Mouse (Mus musculus): Measurements from ENCODE around the gene 4930558C23Rik.
"Not testable (repeated sequence)": the region's sequence is repeated elsewhere in the genome, so short reads cannot be mapped to it uniquely, and the experiment has no call there.

Gene 4930558C23Rik

DNA sequence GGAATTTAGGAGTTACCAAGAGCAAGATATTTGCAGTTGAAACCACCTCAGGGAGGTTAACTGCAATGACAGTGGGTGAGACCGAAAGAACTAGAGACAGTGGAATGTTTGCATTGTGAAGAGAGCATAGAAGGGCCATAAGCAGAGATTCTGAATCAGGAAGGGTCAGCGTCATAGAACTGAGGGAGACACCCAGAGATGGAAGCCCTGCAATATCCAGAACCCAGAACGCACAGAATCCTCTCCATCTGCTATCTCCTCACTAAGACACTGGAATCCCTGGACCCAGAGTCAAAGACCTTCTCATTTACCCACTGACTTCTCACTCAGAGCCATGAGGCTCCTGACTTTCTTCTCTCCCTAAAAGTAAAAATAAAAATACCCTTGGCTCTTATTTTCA is at the start of gene 4930558C23Rik:
4930558C23Rik (minus strand) TSS at position 101 of the 400 bp plus-strand sequence.
- DNase-seq (ENCODE audit: extremely low read depth, insufficient read length, low spot score) = no peak

GRCm38 (mm10) chr3:95450915-95451314 is 48.3 kb upstream of the 4930558C23Rik start:
- DNase-seq (ENCODE audit: extremely low read depth, insufficient read length, low spot score) = no peak

DNA sequence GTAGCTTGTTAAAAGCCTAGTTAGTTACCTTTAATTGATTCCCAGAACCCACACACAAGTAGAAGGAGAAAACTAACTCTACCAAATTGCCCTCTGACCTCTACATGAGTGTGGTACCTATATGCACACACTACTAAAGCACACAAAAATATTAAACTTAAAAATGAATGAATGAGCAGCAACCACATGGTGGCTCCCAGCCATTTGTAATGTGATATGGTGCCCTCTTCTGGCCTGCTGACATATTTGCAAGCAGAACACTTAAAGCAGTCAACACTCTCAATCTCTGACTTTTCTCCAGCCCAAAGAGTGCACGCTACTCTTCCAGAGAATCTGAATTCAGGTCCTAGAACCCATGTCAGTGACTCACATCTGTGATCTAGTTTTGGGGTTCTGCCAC is 47.8 kb upstream of the 4930558C23Rik start:
- DNase-seq (ENCODE audit: extremely low read depth, insufficient read length, low spot score) = peak; percentile 44

GRCm38 (mm10) chr3:95445311-95445710 is 42.7 kb upstream of the 4930558C23Rik start:
- DNase-seq (ENCODE audit: extremely low read depth, insufficient read length, low spot score) = no peak

GRCm38 (mm10) chr3:95442406-95443117 is 39.9 kb upstream of the 4930558C23Rik start:
- DNase-seq (ENCODE audit: extremely low read depth, insufficient read length, low spot score) = no peak

DNA sequence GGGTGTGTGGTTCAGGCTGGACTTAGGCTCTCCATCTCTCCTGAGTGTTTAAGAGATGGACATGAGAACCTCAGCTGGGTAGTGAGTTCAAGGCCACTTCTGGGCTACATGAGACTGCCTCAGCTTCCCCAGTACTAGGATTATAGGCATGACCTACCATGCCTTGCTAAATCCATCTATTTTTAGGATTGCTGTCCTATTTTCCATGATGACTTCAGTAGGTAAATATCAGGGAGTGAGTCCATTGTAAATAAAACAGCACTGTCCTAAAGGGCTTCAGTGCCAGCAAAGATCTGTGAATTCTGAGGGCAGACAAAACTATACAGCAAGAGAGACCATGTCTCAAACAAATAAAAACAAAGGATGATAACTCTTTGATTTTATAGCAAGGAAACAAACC is 37.0 kb upstream of the 4930558C23Rik start:
- DNase-seq (ENCODE audit: extremely low read depth, insufficient read length, low spot score) = no peak

DNA sequence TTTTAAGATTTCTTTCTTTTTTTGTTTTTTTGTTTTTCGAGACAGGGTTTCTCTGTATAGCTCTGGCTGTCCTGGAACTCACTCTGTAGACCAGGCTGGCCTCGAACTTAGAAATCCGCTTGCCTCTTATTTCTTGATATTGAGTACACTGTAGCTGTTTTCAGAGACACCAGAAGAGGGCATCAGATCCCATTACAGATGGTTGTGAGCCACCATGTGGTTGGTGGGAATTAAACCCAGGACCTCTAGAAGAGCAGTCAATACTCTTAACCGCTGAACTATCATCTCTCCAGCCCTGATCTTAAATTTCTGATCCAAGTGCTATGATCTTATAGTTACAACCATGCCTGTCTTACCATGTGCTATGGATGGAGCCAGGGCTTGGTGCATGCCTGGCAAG is 36.0 kb upstream of the 4930558C23Rik start:
- not testable (repeated sequence) for DNase-seq (ENCODE audit: extremely low read depth, insufficient read length, low spot score)

- DNase-seq (ENCODE audit: extremely low read depth, insufficient read length, low spot score) = no peak
Observed at GRCm38 (mm10) chr3:95435561-95435960, 32.9 kb upstream of the 4930558C23Rik start.

DNA sequence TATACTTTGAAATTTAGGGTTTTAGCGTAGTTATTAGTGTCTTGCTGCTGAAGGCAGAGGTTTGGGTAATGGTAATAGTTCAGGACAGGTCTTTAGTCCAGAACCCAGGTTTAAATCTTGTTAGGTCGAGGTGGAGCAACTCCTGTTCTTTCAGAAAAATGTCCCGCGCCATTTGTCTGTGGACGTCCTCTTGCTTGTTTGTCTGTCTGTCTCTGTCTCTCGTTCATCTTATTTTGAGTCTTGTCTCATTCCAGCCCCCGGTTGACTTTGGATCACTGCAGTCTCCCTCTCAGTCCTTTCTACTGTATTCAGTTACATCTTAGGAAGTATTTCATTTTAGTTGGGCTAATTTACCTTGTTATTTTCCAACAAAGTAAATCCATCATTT is 32.3 kb upstream of the 4930558C23Rik start:
- no peak for DNase-seq (ENCODE audit: extremely low read depth, insufficient read length, low spot score)

DNA sequence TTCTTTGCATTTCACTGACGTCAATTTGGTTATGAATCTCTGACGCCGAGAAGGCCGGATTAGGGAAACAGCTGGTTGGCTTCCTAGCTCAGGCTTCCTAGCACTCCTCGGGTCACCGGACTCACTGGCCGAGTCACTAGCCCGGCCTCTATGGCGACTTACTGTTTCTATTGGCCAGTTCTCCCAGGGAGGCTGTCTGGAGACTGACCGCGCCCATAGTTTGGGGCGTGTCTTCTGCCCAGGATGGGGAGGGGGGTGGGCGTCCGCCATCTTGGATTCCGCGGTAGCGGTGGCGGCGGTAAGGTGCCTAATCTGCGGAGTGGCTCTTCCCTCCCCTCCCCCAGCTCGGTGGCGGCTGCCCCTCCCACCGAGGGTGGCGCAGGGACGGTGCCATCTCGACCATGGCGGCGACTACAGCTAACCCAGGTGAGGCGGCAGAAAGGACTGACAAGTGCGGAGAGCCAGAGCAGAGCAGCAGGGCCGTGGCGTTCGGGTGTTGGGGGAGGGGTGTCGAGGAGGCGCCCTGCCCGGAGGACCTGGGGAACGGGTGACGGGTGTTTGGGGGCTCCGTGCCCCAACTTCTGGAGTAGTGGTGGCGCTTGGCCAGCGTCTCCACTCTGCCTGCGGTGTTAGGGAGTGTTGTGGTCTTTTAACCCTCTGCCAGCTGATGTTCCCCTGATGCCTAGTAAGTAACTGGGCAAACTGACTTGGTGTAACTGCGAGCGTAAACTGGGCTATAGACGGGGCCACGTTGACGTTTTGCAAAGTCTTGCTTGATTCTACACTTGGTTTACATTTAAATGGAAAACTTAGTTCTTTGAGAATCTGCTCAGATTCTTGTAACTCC is 31.7 kb upstream of the 4930558C23Rik start, which contains the start of gene Arnt:
Arnt (plus strand) TSS at position 253 of the 847 bp plus-strand sequence.
- DNase-seq (ENCODE audit: extremely low read depth, insufficient read length, low spot score) = peak; percentile 96

DNA sequence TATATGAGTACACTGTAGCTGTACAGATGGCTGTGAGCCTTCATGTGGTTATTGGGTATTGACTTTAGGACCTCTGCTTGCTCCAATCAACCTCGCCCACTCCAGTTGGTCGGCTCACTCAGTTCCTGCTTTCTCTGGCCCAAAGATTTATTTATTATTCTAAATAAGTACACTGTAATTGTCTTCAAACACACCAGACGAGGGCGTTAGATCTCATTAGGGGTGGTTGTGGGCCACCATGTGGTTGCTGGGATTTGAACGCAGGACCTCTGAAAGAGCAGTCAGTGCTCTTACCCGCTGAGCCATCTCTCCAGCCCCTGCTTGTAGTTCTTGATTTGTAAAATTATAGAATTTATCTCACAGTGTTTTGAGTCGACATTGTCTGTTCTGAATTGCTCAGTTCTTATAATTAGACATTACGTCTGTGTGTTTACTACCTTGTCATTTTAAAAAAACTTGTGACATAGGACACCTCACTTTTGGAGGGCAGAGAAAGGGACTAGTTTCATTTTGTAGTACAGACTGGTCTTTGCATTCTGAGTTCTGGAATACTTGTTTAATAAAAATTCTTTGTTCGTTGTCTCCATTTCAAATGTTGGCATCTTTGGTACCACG is 30.8 kb upstream of the 4930558C23Rik start:
- DNase-seq (ENCODE audit: extremely low read depth, insufficient read length, low spot score) = peak; percentile 55

GRCm38 (mm10) chr3:95428423-95428822 is 25.8 kb upstream of the 4930558C23Rik start:
- not testable (repeated sequence) for DNase-seq (ENCODE audit: extremely low read depth, insufficient read length, low spot score)

GRCm38 (mm10) chr3:95427891-95428238 is 25.2 kb upstream of the 4930558C23Rik start:
- DNase-seq (ENCODE audit: extremely low read depth, insufficient read length, low spot score) = not testable (repeated sequence)

GRCm38 (mm10) chr3:95427117-95427890 is 24.7 kb upstream of the 4930558C23Rik start:
- not testable (repeated sequence) for DNase-seq (ENCODE audit: extremely low read depth, insufficient read length, low spot score)

DNA sequence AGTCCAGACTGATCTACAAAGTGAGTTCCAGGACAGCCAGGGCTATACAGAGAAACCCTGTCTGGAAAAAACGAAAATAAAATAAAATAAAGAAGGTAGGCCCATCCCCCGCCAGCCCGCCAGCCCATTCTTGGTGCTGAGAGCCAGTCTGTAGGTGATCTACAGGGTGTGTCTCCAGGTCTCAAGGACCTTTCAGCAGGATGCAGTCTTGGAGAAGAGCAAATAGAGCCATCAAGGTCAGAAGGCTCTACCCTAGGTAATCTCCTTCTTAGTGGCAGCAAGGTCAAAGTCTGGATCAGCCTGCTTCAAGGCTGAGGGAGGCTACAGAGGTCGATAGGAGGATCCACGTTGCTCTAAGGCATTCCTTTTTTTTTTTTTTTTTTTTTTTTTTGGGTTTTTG is 23.8 kb upstream of the 4930558C23Rik start:
- not testable (repeated sequence) for DNase-seq (ENCODE audit: extremely low read depth, insufficient read length, low spot score)

GRCm38 (mm10) chr3:95417866-95418265 is 15.2 kb upstream of the 4930558C23Rik start:
- no peak for DNase-seq (ENCODE audit: extremely low read depth, insufficient read length, low spot score)

DNA sequence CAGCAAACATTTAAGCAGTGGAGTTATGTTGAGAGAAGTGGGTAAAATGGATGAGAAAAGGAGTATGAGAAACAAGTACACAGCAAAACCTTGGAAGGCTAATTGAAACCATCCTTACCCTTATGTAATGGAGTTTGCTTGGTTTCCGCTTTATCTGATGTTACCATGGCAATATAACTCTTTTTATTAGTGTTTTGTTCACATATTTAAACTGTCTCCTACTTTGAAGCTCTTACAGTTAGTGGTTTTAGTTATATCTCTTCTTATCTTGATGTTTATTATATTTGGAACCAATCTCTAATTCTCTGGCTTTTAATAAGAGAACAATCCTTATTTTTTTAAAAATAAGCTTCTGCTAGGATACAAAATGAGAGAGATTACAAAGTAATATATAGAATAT is 9.6 kb upstream of the 4930558C23Rik start:
- no peak for DNase-seq (ENCODE audit: extremely low read depth, insufficient read length, low spot score)

GRCm38 (mm10) chr3:95408852-95409251 is 6.2 kb upstream of the 4930558C23Rik start:
- DNase-seq (ENCODE audit: extremely low read depth, insufficient read length, low spot score) = peak; percentile 46

DNA sequence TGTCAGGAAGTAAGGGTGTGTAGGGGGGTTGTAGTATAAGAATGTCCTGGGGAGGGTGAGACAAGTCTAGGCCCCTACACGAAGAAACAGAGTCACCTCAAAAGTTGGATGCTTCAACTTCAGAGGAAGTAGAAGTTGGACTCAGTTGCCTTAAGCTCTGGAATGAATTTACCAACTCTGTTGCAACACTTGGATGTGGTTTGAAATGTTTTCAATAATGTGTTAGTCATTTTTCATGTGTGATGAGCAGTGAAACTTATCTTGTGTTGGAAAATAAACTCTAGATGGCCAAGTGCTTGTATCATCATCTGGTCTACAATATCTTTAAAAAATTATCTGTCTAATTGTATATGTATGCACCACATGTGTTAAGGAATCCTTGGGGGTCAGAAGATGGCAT is 5.1 kb upstream of the 4930558C23Rik start:
- DNase-seq (ENCODE audit: extremely low read depth, insufficient read length, low spot score) = peak; percentile 71

DNA sequence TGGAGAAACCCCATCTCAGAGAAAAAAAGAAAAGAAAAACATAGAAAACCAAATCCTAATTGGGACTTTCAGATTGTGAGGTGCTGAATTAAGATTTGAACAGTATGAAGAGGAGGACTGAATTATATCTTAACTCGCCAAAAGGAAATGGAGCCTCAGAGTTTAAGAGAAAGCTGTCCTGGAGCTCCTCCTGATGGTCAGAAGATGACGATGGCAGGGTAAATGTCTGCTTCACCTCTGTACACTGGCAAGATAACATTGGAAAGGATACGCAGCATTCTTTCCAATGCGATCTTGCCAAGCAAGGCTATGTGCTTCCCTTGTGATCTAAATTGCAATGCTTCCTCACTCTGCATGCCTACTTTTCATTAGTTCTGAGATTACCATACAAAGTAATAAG is 8.3 kb downstream of the 4930558C23Rik start:
- no peak for DNase-seq (ENCODE audit: extremely low read depth, insufficient read length, low spot score)
